Mouse (Mus musculus): Measurements from ENCODE around the gene H2-DMb2. TPM values are rescaled to one million over a fixed set of nuclear protein-coding genes. Genes with fewer than 3 reads are reported as not detected.
"Not testable (repeated sequence)": the region's sequence is repeated elsewhere in the genome, so short reads cannot be mapped to it uniquely, and the experiment has no call there.

H2-DMb2 gene
- polyA plus RNA-seq, 1 experiment: 38.9 TPM

DNA sequence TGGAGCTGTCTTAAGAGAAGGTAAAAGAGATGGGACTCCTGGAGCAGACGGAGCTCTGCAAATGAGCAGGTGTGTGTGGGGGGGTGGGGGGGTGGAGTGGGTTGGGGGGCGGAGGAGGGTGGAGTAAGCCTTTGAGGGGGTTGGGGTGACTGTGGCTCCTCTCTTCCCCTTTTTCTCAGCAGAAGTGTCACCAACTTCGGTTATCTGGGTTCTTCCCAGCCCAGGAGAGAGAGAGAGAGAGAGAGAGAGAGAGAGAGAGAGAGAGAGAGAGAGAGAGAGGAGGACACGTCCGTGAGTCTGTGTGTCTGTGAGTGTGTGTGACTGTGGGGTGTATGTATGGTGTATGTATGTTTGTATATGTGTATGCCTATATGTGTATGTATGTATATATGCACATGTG lies 354 bp downstream of the H2-DMb2 start:
- peak overlapping the region; percentile 78 for H3K27ac ChIP-seq (ENCODE audit: control insufficient read depth, insufficient read depth, low read depth, low read length, poor library complexity)
- 1% methylated on average over 5 of the region's 5 CpGs for WGBS
- peaks cover 12% of the 10 kb centered on the region for H3K4me1 ChIP-seq (ENCODE audit: control insufficient read depth, insufficient read depth, low read length)
- H3K4me3 ChIP-seq (replicated peaks; ENCODE audit: control insufficient read depth, low read depth, low read length): peak overlapping the region; percentile 50
- TF ChIP-seq POLR2A (IDR thresholded peaks at IDR 0.05; ENCODE audit: borderline replicate concordance, control insufficient read depth, low read depth, low read length) (no peak), CTCF (IDR thresholded peaks at IDR 0.05; ENCODE audit: control insufficient read depth, insufficient read depth, low read length) (no peak)

GRCm38 (mm10) chr17:34144221-34144620 lies 1.1 kb downstream of the H2-DMb2 start:
- peaks cover 12% of the 10 kb centered on the region for H3K4me1 ChIP-seq (ENCODE audit: control insufficient read depth, insufficient read depth, low read length)
- not testable (repeated sequence) for H3K4me3 ChIP-seq (replicated peaks; ENCODE audit: control insufficient read depth, low read depth, low read length)
- WGBS: 73% methylated on average over 4 of the region's 4 CpGs
- peak overlapping the region; percentile 29; the same call in 1 of the 2 replicates for H3K27ac ChIP-seq (ENCODE audit: control insufficient read depth, insufficient read depth, low read depth, low read length, poor library complexity)

DNA sequence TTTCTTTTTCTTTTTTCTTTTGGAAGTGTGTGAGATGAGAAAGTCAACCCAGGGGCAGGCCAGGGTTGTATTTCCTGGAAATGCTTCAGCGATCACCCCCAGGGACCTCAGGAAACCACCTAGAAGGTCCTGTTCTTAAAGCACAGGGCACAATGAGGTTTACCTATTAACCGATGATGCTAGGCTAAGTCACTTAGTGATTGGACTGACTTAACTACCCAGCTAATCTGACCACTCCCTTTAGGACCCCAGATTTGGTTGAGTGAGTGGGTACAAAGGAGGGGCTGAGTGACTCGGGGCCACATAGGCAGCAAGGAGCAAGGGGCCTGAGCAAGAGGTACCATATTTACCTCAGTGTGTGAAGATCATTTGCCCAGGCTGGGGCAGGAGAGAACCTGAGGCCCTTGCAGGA lies 1.9 kb downstream of the H2-DMb2 start:
- WGBS: 47% methylated on average over 3 of the region's 3 CpGs
- TF ChIP-seq POLR2A (IDR thresholded peaks at IDR 0.05; ENCODE audit: borderline replicate concordance, control insufficient read depth, low read depth, low read length): no peak
- TF ChIP-seq CTCF (IDR thresholded peaks at IDR 0.05; ENCODE audit: control insufficient read depth, insufficient read depth, low read length): no peak
- Histone ChIP-seq H3K4me3 (replicated peaks; ENCODE audit: control insufficient read depth, low read depth, low read length) (peak overlapping the region; percentile 32), H3K27ac (ENCODE audit: control insufficient read depth, insufficient read depth, low read depth, low read length, poor library complexity) (peak overlapping the region; percentile 27), H3K4me1 (ENCODE audit: control insufficient read depth, insufficient read depth, low read length) (peaks cover 12% of the 10 kb centered on the region)

- no peak within 1 kb of the TSS for H3K4me3 ChIP-seq (replicated peaks; ENCODE audit: control insufficient read depth, low read depth, low read length)
- H3K27ac ChIP-seq (ENCODE audit: control insufficient read depth, insufficient read depth, low read depth, low read length, poor library complexity): peak within 1 kb of the TSS; percentile 63
- TF ChIP-seq CTCF (IDR thresholded peaks at IDR 0.05; ENCODE audit: control insufficient read depth, insufficient read depth, low read length): no peak
- TF ChIP-seq POLR2A (IDR thresholded peaks at IDR 0.05; ENCODE audit: borderline replicate concordance, control insufficient read depth, low read depth, low read length): no peak
- H3K4me1 ChIP-seq (ENCODE audit: control insufficient read depth, insufficient read depth, low read length): peaks cover under 1% of the 10 kb centered on the region
- 21% methylated on average over 4 of the region's 4 CpGs for WGBS
Measured at GRCm38 (mm10) chr17:34152923-34153322, 9.8 kb downstream of the H2-DMb2 start, which contains the start of gene H2-DMb1. Gene H2-DMb1 (plus strand): TSS chr17:34153072.

- Histone ChIP-seq H3K4me3 (replicated peaks; ENCODE audit: control insufficient read depth, low read depth, low read length) (no peak overlapping the region), H3K27ac (ENCODE audit: control insufficient read depth, insufficient read depth, low read depth, low read length, poor library complexity) (no peak overlapping the region), H3K4me1 (ENCODE audit: control insufficient read depth, insufficient read depth, low read length) (no peaks in the 10 kb centered on the region; the same call in none of the 2 replicates)
- no peak for TF ChIP-seq POLR2A (IDR thresholded peaks at IDR 0.05; ENCODE audit: borderline replicate concordance, control insufficient read depth, low read depth, low read length)
- TF ChIP-seq CTCF (IDR thresholded peaks at IDR 0.05; ENCODE audit: control insufficient read depth, insufficient read depth, low read length): no peak
- 77% methylated on average over 5 of the region's 5 CpGs for WGBS
Measured at GRCm38 (mm10) chr17:34155534-34155933, 12.4 kb downstream of the H2-DMb2 start.

DNA sequence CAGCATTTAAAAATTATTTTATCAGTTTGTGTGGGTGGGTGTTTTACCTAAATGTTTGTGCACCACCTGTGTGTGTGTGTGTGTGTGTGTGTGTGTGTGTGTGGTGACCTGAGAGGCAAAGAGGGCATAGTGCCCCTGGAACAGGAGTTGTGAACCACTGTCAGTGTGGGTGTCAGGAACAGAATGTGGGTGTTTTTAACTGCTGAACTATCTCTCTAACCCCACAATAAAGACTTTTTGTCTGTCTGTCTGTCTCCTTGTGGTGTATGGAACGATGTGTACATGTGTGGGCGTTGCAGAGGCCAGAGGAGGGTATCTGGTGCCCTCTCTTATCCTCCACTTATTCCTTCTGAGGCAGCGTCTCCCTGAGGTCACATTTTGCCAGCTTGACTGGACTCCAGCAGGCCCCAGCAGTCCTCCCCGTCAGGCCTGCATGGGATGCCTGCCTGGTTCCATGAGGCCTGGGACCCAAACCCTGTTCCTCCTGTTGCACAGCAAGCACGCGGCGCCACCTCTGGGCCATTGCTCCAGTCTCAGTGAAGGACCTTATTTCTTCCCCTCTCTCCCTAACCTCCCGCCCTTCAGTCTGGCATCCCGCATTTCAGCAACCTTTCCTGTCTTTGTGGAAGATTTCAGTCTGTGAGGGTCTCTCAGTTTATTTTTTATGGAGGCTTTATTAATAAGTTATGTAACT lies 21.2 kb downstream of the H2-DMb2 start:
- WGBS: 38% methylated on average over 9 of the region's 9 CpGs
- TF ChIP-seq CTCF (IDR thresholded peaks at IDR 0.05; ENCODE audit: control insufficient read depth, insufficient read depth, low read length) (peak; percentile 66), POLR2A (IDR thresholded peaks at IDR 0.05; ENCODE audit: borderline replicate concordance, control insufficient read depth, low read depth, low read length) (no peak)
- Histone ChIP-seq H3K27ac (ENCODE audit: control insufficient read depth, insufficient read depth, low read depth, low read length, poor library complexity) (no peak overlapping the region), H3K4me1 (ENCODE audit: control insufficient read depth, insufficient read depth, low read length) (no peaks in the 10 kb centered on the region; the same call in 1 of the 2 replicates), H3K4me3 (replicated peaks; ENCODE audit: control insufficient read depth, low read depth, low read length) (no peak overlapping the region)

DNA sequence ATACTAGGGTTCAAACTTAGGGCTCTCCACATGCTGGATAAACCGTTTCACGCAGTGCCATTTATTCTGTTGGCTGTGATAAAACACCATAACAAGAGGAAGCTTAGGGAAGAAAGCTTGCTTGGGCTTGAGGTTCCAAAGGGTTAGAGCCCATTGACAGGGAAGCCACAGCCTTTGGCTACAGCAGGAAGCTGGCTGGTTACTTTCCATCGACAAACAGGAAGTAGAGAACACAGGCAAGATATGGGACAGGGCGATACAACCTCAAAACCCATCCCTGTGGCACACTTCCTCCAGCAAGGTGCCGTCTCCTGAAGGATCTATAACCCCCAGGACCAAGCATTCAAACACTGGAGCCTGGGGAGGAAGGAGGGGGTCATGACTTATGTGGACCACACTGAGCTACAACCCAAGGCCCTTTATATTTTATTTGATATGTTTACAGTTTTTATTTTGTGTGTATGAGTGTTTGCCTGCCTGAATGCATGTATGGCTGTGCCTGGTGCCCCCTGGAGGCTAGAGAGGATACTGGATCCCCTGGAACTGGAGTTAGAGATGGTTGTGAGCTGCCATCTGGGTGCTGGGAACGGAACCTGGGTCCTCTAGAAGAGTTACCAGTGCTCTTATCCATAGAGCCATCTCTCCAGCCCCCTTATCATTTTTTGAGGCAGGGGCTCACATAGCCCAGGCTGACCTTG lies 22.1 kb downstream of the H2-DMb2 start:
- 20% methylated on average over 6 of the region's 6 CpGs for WGBS
- Histone ChIP-seq H3K27ac (ENCODE audit: control insufficient read depth, insufficient read depth, low read depth, low read length, poor library complexity) (no peak overlapping the region), H3K4me3 (replicated peaks; ENCODE audit: control insufficient read depth, low read depth, low read length) (no peak overlapping the region), H3K4me1 (ENCODE audit: control insufficient read depth, insufficient read depth, low read length) (no peaks in the 10 kb centered on the region; the same call in 1 of the 2 replicates)
- TF ChIP-seq CTCF (IDR thresholded peaks at IDR 0.05; ENCODE audit: control insufficient read depth, insufficient read depth, low read length): peak; percentile 37; the same call in 1 of the 2 replicates
- TF ChIP-seq POLR2A (IDR thresholded peaks at IDR 0.05; ENCODE audit: borderline replicate concordance, control insufficient read depth, low read depth, low read length): no peak

GRCm38 (mm10) chr17:34169279-34169678 lies 26.2 kb downstream of the H2-DMb2 start:
- 1% methylated on average over 2 of the region's 2 CpGs for WGBS
- H3K4me3 ChIP-seq (replicated peaks; ENCODE audit: control insufficient read depth, low read depth, low read length): no peak overlapping the region
- TF ChIP-seq CTCF (IDR thresholded peaks at IDR 0.05; ENCODE audit: control insufficient read depth, insufficient read depth, low read length): peak; percentile 74
- TF ChIP-seq POLR2A (IDR thresholded peaks at IDR 0.05; ENCODE audit: borderline replicate concordance, control insufficient read depth, low read depth, low read length): no peak
- peaks cover 2% of the 10 kb centered on the region; the same call in 1 of the 2 replicates for H3K4me1 ChIP-seq (ENCODE audit: control insufficient read depth, insufficient read depth, low read length)
- H3K27ac ChIP-seq (ENCODE audit: control insufficient read depth, insufficient read depth, low read depth, low read length, poor library complexity): no peak overlapping the region
